Mouse (Mus musculus): Measurements from ENCODE around the gene Mdm2.

DNA sequence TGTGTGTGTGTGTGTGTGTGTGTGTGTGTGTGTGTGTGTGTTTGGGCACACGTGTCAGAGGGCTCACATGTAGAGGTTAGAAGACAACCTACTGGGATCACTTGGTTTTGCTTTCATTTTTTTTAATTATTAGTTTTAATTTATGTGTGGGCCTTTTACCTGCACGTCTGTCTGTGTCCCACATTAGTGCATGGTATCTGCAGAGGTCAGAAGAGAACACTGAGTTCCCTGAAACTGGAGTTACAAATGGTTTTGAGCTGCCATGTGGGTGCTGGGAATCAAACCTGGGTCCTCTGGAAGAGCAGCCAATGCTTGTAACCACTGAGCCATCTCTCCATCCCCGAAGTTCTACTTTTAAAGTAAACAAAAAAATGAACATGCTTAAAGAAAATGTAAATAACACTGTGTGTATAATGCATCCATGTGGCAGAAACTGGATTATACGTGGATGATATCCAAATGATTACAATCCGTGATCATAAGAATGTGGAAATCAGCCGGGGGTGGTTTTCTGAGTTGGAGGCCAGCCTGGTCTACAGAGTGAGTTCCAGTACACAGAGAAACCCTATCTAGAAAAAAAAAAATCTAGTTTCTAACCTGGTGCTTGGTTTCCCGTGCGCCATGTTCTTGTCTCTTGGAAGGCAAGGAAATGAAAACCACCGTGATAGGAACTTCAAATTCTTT, 43.5 kb downstream of the Mdm2 start:
- TF ChIP-seq CTCF (IDR thresholded peaks at IDR 0.05; ENCODE audit: extremely low read depth, insufficient read depth, low read length) (no peak), POLR2A (IDR thresholded peaks at IDR 0.05; ENCODE audit: extremely low read depth, insufficient read depth, low read length) (no peak)
